Comparison of ENCODE assay signal across 12 mouse cellular contexts in genomic region chr10:85481106-85481505, GRCm38 (mm10).
A peak's percentile ranks its signal among the peaks of the same experiment; 100 is the strongest.
DNase-seq lines count a peak whose midpoint lies in the region; ATAC-seq and TF ChIP-seq lines count a peak whose summit lies in the region.
"Had no signal": no experiment of that assay in that cellular context is flagged by ENCODE, and none has a peak within 500 bp of the region (broad histone marks: within the 10 kb centered on the region; RNA-seq: fewer than 3 reads in every experiment).

No protein-coding gene starts in this region.

- no peaks in the 10 kb centered on the region for H3K36me3 ChIP-seq in kidney, embryonic 16.5 days (ENCODE audit: insufficient read depth, low read length)
- no peaks in the 10 kb centered on the region for H3K36me3 ChIP-seq in midbrain, postnatal 0 days (ENCODE audit: insufficient read depth, low read length)
- H3K36me3 ChIP-seq: embryonic facial prominence, embryonic 13.5 days; G1E had no signal

- H3K9me3 ChIP-seq in kidney, embryonic 16.5 days (ENCODE audit: low read length): no peaks in the 10 kb centered on the region
- no peaks in the 10 kb centered on the region for H3K9me3 ChIP-seq in midbrain, postnatal 0 days (ENCODE audit: low read length)
- H3K9me3 ChIP-seq: embryonic facial prominence, embryonic 13.5 days had no signal

- peak; percentile 13 for DNase-seq in kidney, adult 18-20 months
- peak; percentile 82 for DNase-seq in adrenal gland, adult 2 months
- DNase-seq in heart, postnatal 4 days: peak; percentile 47
- no peak for DNase-seq in midbrain, postnatal 0 days (ENCODE audit: low spot score)
- DNase-seq in T-cell, adult 2 months (ENCODE audit: low spot score): no peak
- no peak for DNase-seq in layer of hippocampus, postnatal 14 days (ENCODE audit: low spot score in 2 of 2)
- DNase-seq: gastrocnemius, postnatal 36 days; thymus, postnatal 4 days had no signal

- ATAC-seq in kidney, embryonic 16.5 days (ENCODE audit: low FRiP score, low TSS enrichment): no peak
- no peak for ATAC-seq in midbrain, postnatal 0 days (ENCODE audit: low FRiP score)

- no peak overlapping the region for H3K27ac ChIP-seq in kidney, embryonic 16.5 days (ENCODE audit: low read length)
- H3K27ac ChIP-seq in midbrain, postnatal 0 days (ENCODE audit: low read depth, low read length): peak overlapping the region; percentile 43; the same call in 1 of the 2 replicates
- H3K27ac ChIP-seq: embryonic facial prominence, embryonic 13.5 days; liver, embryonic 14.5 days had no signal

- no peak overlapping the region for H3K9ac ChIP-seq in kidney, embryonic 16.5 days (replicated peaks; ENCODE audit: low read length)
- H3K9ac ChIP-seq in midbrain, postnatal 0 days (replicated peaks; ENCODE audit: low read length, poor library complexity, severe bottlenecking): no peak overlapping the region; the same call in 1 of the 2 replicates
- H3K9ac ChIP-seq: embryonic facial prominence, embryonic 13.5 days; liver, embryonic 14.5 days had no signal

- H3K4me3 ChIP-seq in kidney, embryonic 16.5 days (ENCODE audit: low read length): no peak overlapping the region
- no peak overlapping the region for H3K4me3 ChIP-seq in midbrain, postnatal 0 days (ENCODE audit: low read depth, low read length)
- H3K4me3 ChIP-seq: embryonic facial prominence, embryonic 13.5 days had no signal

- WGBS in kidney, embryonic 16.5 days: 8% methylated on average over 3 of the region's 3 CpGs
- WGBS in midbrain, postnatal 0 days: 47% methylated on average over 3 of the region's 3 CpGs

- H3K4me1 ChIP-seq in kidney, embryonic 16.5 days (ENCODE audit: insufficient read depth, low read length): 0 out of 2 replicates have a peak, but pooled peaks cover 4% of the 10 kb centered on the region
- peaks cover 17% of the 10 kb centered on the region; the same call in 1 of the 2 replicates for H3K4me1 ChIP-seq in midbrain, postnatal 0 days (ENCODE audit: insufficient read depth, low read length)

- no peak overlapping the region for H3K4me2 ChIP-seq in kidney, embryonic 16.5 days (replicated peaks; ENCODE audit: low read depth, low read length)
- no peak overlapping the region for H3K4me2 ChIP-seq in midbrain, postnatal 0 days (ENCODE audit: low read depth, low read length, poor library complexity, severe bottlenecking)
- H3K4me2 ChIP-seq: embryonic facial prominence, embryonic 13.5 days had no signal

- no peak for TF ChIP-seq CTCF in midbrain, postnatal 0 days (IDR thresholded peaks at IDR 0.05)

- H3K27me3 ChIP-seq in kidney, embryonic 16.5 days (ENCODE audit: insufficient read depth, low read length): no peaks in the 10 kb centered on the region
- no peaks in the 10 kb centered on the region for H3K27me3 ChIP-seq in midbrain, postnatal 0 days (ENCODE audit: insufficient read depth, low read length)
- H3K27me3 ChIP-seq: embryonic facial prominence, embryonic 13.5 days had no signal

Comparison
In these comparisons a context has a peak if more than half of its experiments do, and no peak if none do; other contexts are left out.
1. DNase-seq: peak in kidney, adult 18-20 months (single experiment), adrenal gland, adult 2 months (single experiment) and heart, postnatal 4 days (single experiment); none in midbrain, postnatal 0 days (single experiment), T-cell, adult 2 months (single experiment) and layer of hippocampus, postnatal 14 days (0 of 2).